Mouse (Mus musculus): ENCODE measurements at regions not wholly inside any gene's neighbourhood (a gene's known extent, or its start where the extent isn't known, plus 50 kb on each side); places are given as distances from the start of the nearest gene placed in this dataset.

DNA sequence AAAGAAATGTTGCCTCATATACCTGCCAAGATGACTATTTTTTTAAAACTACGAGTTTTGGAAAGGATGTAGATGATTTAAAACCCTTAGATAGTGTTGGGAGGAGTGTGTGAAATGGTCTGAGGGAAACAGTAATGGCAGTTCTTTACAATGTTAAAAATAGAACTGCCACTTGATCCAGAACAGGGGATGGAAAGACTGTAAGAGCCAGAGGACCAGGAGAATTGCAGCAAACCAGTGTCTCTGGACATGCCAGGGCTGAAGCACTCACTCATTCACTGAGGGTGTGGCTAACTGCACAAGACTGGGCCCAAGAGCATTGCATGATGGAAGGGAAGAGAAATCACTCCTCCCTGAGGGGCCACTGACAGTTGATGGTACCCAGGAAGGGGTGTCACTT is 53.9 kb upstream of the Rasgef1b start:
- no peak for DNase-seq
- no peaks in the 10 kb centered on the region for H3K4me1 ChIP-seq (replicated peaks; ENCODE audit: control insufficient read depth, insufficient read depth, low read length)

DNA sequence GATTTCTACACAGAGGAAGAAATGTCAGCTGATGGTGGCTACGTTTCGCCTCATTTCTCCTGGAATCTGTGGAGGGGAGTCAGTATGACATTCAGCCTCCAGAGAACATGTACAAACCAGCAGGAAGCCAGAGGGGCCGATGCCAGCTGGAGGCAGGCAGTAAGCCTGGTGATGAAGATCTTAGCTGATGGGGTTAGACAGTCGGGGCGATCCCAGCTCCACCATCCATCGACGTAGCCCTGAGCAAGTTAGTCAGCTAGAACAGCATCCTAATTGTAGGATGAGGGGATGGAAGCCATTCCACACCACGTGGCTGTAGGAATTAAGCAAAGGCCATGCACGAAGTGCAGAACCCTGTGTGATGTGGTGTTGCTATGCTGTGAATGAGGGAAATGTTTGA is 57.0 kb upstream of the Rasgef1b start:
- DNase-seq, result no peak
- no peaks in the 10 kb centered on the region for H3K4me1 ChIP-seq (replicated peaks; ENCODE audit: control insufficient read depth, insufficient read depth, low read length)
- no peak overlapping the region for H3K4me3 ChIP-seq (ENCODE audit: control insufficient read depth, insufficient read depth, low read length)
- no peaks in the 10 kb centered on the region for H3K36me3 ChIP-seq (ENCODE audit: control insufficient read depth, insufficient read depth, low read length)
- TF ChIP-seq POLR2A (IDR thresholded peaks at IDR 0.05; ENCODE audit: control insufficient read depth, extremely low read depth, insufficient read depth, low read length, poor library complexity), result no peak
- no peak for TF ChIP-seq CTCF (IDR thresholded peaks at IDR 0.05; ENCODE audit: borderline replicate concordance, control insufficient read depth, extremely low read depth, insufficient read depth, low read length, poor library complexity)
- no peaks in the 10 kb centered on the region for H3K27me3 ChIP-seq (ENCODE audit: control insufficient read depth, insufficient read depth, low read length)
- no peak overlapping the region for H3K27ac ChIP-seq (ENCODE audit: control insufficient read depth, insufficient read depth, low read length)
- 88% methylated on average over 9 of the region's 9 CpGs for WGBS

More for the DNA sequence above, 53.9 kb upstream of the Rasgef1b start:
- no peak for TF ChIP-seq POLR2A (IDR thresholded peaks at IDR 0.05; ENCODE audit: control insufficient read depth, extremely low read depth, insufficient read depth, low read length, poor library complexity)
- TF ChIP-seq CTCF (IDR thresholded peaks at IDR 0.05; ENCODE audit: borderline replicate concordance, control insufficient read depth, extremely low read depth, insufficient read depth, low read length, poor library complexity), result no peak
- Histone ChIP-seq H3K27me3 (ENCODE audit: control insufficient read depth, insufficient read depth, low read length) (no peaks in the 10 kb centered on the region), H3K4me3 (ENCODE audit: control insufficient read depth, insufficient read depth, low read length) (no peak overlapping the region), H3K27ac (ENCODE audit: control insufficient read depth, insufficient read depth, low read length) (no peak overlapping the region), H3K36me3 (ENCODE audit: control insufficient read depth, insufficient read depth, low read length) (no peaks in the 10 kb centered on the region)
- 64% methylated on average over 1 of the region's 1 CpGs for WGBS

DNA sequence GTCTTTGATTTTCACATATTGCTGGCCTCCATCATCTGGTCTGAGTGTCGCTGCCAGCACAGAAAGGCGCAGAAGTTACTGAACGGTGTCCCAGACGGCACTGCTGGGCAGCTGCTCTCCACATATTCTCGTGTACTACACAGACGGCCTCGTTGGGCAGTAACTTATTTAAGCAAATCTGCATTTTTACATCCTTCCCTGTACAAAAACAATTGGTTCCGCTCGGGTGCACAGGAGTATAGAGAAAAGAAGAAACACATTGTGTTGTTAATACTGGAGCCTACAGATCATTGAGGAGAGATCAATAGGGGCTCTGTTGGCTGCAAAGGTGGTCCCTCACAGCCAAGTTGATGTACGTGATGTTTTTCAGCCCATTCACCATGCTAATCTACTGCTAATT is 58.4 kb upstream of the Rasgef1b start:
- WGBS, result 89% methylated on average over 10 of the region's 10 CpGs
- Histone ChIP-seq H3K27ac (ENCODE audit: control insufficient read depth, insufficient read depth, low read length) (no peak overlapping the region), H3K36me3 (ENCODE audit: control insufficient read depth, insufficient read depth, low read length) (no peaks in the 10 kb centered on the region), H3K27me3 (ENCODE audit: control insufficient read depth, insufficient read depth, low read length) (no peaks in the 10 kb centered on the region), H3K4me1 (replicated peaks; ENCODE audit: control insufficient read depth, insufficient read depth, low read length) (no peaks in the 10 kb centered on the region), H3K4me3 (ENCODE audit: control insufficient read depth, insufficient read depth, low read length) (no peak overlapping the region)
- no peak for DNase-seq
- TF ChIP-seq POLR2A (IDR thresholded peaks at IDR 0.05; ENCODE audit: control insufficient read depth, extremely low read depth, insufficient read depth, low read length, poor library complexity), result no peak
- no peak for TF ChIP-seq CTCF (IDR thresholded peaks at IDR 0.05; ENCODE audit: borderline replicate concordance, control insufficient read depth, extremely low read depth, insufficient read depth, low read length, poor library complexity)

DNA sequence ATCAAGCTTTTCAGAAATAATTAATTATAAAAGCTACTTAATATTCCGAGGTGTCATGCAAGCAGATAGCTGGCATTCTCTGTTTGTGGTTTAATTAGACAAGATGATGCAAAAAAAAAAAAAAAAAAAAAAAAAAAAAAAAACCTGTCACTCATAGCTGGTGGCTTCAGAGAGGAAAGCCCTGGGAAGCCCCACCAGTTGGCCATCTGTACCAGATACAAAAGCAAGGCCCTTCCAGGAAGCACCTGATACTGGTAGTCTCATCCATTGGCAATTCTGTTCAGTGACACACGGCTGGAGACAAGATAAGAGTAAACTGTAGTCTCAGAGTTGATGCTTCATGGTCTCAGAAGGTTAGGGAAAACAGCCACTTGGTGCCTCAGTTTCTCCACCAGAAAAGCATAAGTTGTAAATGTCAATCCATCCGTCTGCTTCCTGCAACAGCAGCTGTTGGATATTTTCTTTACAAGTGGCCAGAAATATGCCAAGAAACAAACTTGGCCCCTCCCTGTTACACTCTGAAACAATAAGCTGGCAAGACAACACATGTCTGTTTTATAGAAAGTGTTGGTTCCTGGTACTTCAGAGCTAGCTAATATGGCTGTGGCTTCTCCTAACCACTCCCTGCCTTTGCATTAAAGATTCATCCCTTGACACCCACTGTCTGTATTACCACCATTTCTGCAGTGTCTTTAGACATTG is 59.0 kb upstream of the Rasgef1b start:
- 83% methylated on average over 3 of the region's 3 CpGs for WGBS
- Histone ChIP-seq H3K27ac (ENCODE audit: control insufficient read depth, insufficient read depth, low read length) (no peak overlapping the region), H3K27me3 (ENCODE audit: control insufficient read depth, insufficient read depth, low read length) (no peaks in the 10 kb centered on the region), H3K36me3 (ENCODE audit: control insufficient read depth, insufficient read depth, low read length) (no peaks in the 10 kb centered on the region), H3K4me3 (ENCODE audit: control insufficient read depth, insufficient read depth, low read length) (no peak overlapping the region), H3K4me1 (replicated peaks; ENCODE audit: control insufficient read depth, insufficient read depth, low read length) (no peaks in the 10 kb centered on the region)
- TF ChIP-seq POLR2A (IDR thresholded peaks at IDR 0.05; ENCODE audit: control insufficient read depth, extremely low read depth, insufficient read depth, low read length, poor library complexity) (no peak), CTCF (IDR thresholded peaks at IDR 0.05; ENCODE audit: borderline replicate concordance, control insufficient read depth, extremely low read depth, insufficient read depth, low read length, poor library complexity) (no peak)
- DNase-seq, result no peak

DNA sequence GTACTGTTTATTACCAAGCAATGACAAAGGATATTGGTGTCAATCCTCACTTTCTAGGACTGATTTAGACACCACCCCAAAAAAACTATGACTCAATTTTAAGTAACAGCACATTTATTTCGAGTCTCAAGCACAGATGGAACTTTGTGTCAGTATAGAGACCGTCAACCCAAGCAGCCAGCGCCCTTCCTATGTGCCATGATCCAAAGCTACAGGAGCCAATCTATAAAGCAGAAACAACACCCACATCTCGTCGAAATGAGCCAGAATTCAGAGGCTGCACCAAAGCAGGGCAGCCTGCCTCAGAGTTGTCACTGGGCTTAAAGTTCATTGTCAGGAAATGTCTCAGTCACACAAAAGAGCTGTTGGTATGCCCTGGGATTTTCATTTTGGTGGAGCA is 61.9 kb upstream of the Rasgef1b start:
- no peak for TF ChIP-seq CTCF (IDR thresholded peaks at IDR 0.05; ENCODE audit: borderline replicate concordance, control insufficient read depth, extremely low read depth, insufficient read depth, low read length, poor library complexity)
- no peak for TF ChIP-seq POLR2A (IDR thresholded peaks at IDR 0.05; ENCODE audit: control insufficient read depth, extremely low read depth, insufficient read depth, low read length, poor library complexity)
- Histone ChIP-seq H3K27me3 (ENCODE audit: control insufficient read depth, insufficient read depth, low read length) (no peaks in the 10 kb centered on the region), H3K4me1 (replicated peaks; ENCODE audit: control insufficient read depth, insufficient read depth, low read length) (no peaks in the 10 kb centered on the region), H3K36me3 (ENCODE audit: control insufficient read depth, insufficient read depth, low read length) (no peaks in the 10 kb centered on the region), H3K27ac (ENCODE audit: control insufficient read depth, insufficient read depth, low read length) (no peak overlapping the region), H3K4me3 (ENCODE audit: control insufficient read depth, insufficient read depth, low read length) (no peak overlapping the region)
- 92% methylated on average over 5 of the region's 5 CpGs for WGBS
- no peak for DNase-seq

DNA sequence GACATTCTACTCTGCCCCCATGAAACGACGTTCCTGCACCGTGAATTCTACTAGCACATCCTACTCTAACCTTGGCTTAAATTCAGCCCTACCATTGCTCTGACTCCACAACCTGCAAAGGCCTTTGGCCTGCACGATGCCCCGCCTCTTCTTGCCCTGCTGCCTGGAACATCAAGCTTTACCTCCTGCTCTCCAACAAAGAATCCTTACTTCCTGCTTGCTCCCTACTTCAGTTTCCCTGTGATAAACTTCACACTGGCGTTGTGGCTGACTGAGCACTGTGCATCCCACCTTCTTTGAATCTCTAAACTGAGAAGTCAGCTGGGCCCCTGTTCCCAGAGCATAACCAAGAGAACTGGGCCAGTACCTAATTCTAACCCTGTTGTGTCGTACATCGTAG is 71.7 kb upstream of the Rasgef1b start:
- Histone ChIP-seq H3K36me3 (ENCODE audit: control insufficient read depth, insufficient read depth, low read length) (no peaks in the 10 kb centered on the region), H3K27me3 (ENCODE audit: control insufficient read depth, insufficient read depth, low read length) (no peaks in the 10 kb centered on the region), H3K4me1 (replicated peaks; ENCODE audit: control insufficient read depth, insufficient read depth, low read length) (no peaks in the 10 kb centered on the region), H3K4me3 (ENCODE audit: control insufficient read depth, insufficient read depth, low read length) (no peak overlapping the region), H3K27ac (ENCODE audit: control insufficient read depth, insufficient read depth, low read length) (no peak overlapping the region)
- 88% methylated on average over 8 of the region's 8 CpGs for WGBS
- DNase-seq, result no peak
- TF ChIP-seq POLR2A (IDR thresholded peaks at IDR 0.05; ENCODE audit: control insufficient read depth, extremely low read depth, insufficient read depth, low read length, poor library complexity), result no peak
- no peak for TF ChIP-seq CTCF (IDR thresholded peaks at IDR 0.05; ENCODE audit: borderline replicate concordance, control insufficient read depth, extremely low read depth, insufficient read depth, low read length, poor library complexity)

Data from thymus, adult 2 months (tissue).